Mouse (Mus musculus): ENCODE results near the gene Kcns1.
"Not testable (repeated sequence)": the region's sequence is repeated elsewhere in the genome, so short reads cannot be mapped to it uniquely, and the experiment has no call there.

Kcns1 gene

GRCm38 (mm10) chr2:164170902-164171301 lies at the start of gene Kcns1:
Gene Kcns1, minus strand, starts transcription at chr2:164171113.
- in situ Hi-C loops (cut with MboI; ENCODE audit: low pct_unique_long_range_greater_than_20kb in 1 of 2, low sequenced_read_pairs in 2 of 2, unreplicated experiment in 1 of 2), result no loop called here

- in situ Hi-C loops (cut with MboI; ENCODE audit: low pct_unique_long_range_greater_than_20kb in 1 of 2, low sequenced_read_pairs in 2 of 2, unreplicated experiment in 1 of 2), result no loop called here
These were observed 48.4 kb upstream of the Kcns1 start for GRCm38 (mm10) chr2:164219295-164219694.

- in situ Hi-C loops (cut with MboI; ENCODE audit: low pct_unique_long_range_greater_than_20kb in 1 of 2, low sequenced_read_pairs in 2 of 2, unreplicated experiment in 1 of 2), result no loop called here
These were observed 41.8 kb upstream of the Kcns1 start for GRCm38 (mm10) chr2:164212711-164213110.

GRCm38 (mm10) chr2:164210892-164211291 lies 40.0 kb upstream of the Kcns1 start:
- in situ Hi-C loops (cut with MboI; ENCODE audit: low pct_unique_long_range_greater_than_20kb in 1 of 2, low sequenced_read_pairs in 2 of 2, unreplicated experiment in 1 of 2), result no loop called here

GRCm38 (mm10) chr2:164206676-164207075 lies 35.8 kb upstream of the Kcns1 start:
- in situ Hi-C loops (cut with MboI; ENCODE audit: low pct_unique_long_range_greater_than_20kb in 1 of 2, low sequenced_read_pairs in 2 of 2, unreplicated experiment in 1 of 2), result no loop called here

GRCm38 (mm10) chr2:164206011-164206410 lies 35.1 kb upstream of the Kcns1 start:
- in situ Hi-C loops (cut with MboI; ENCODE audit: low pct_unique_long_range_greater_than_20kb in 1 of 2, low sequenced_read_pairs in 2 of 2, unreplicated experiment in 1 of 2), result not testable (repeated sequence)

GRCm38 (mm10) chr2:164199626-164200327 lies 28.9 kb upstream of the Kcns1 start, which contains the start of gene Wfdc15a:
Gene Wfdc15a, minus strand, starts transcription at chr2:164200130.
- in situ Hi-C loops (cut with MboI; ENCODE audit: low pct_unique_long_range_greater_than_20kb in 1 of 2, low sequenced_read_pairs in 2 of 2, unreplicated experiment in 1 of 2), result no loop called here

GRCm38 (mm10) chr2:164196700-164196990 lies 25.7 kb upstream of the Kcns1 start:
- in situ Hi-C loops (cut with MboI; ENCODE audit: low pct_unique_long_range_greater_than_20kb in 1 of 2, low sequenced_read_pairs in 2 of 2, unreplicated experiment in 1 of 2), result no loop called here

GRCm38 (mm10) chr2:164195971-164196699 lies 25.2 kb upstream of the Kcns1 start:
- in situ Hi-C loops (cut with MboI; ENCODE audit: low pct_unique_long_range_greater_than_20kb in 1 of 2, low sequenced_read_pairs in 2 of 2, unreplicated experiment in 1 of 2), result no loop called here

GRCm38 (mm10) chr2:164194959-164195630 lies 24.2 kb upstream of the Kcns1 start:
- in situ Hi-C loops (cut with MboI; ENCODE audit: low pct_unique_long_range_greater_than_20kb in 1 of 2, low sequenced_read_pairs in 2 of 2, unreplicated experiment in 1 of 2), result no loop called here

- in situ Hi-C loops (cut with MboI; ENCODE audit: low pct_unique_long_range_greater_than_20kb in 1 of 2, low sequenced_read_pairs in 2 of 2, unreplicated experiment in 1 of 2), result no loop called here
These were observed 21.4 kb upstream of the Kcns1 start for GRCm38 (mm10) chr2:164192279-164192678.

GRCm38 (mm10) chr2:164190576-164190975 lies 19.7 kb upstream of the Kcns1 start, which contains the start of gene Wfdc12:
Gene Wfdc12, minus strand, starts transcription at chr2:164190608.
- in situ Hi-C loops (cut with MboI; ENCODE audit: low pct_unique_long_range_greater_than_20kb in 1 of 2, low sequenced_read_pairs in 2 of 2, unreplicated experiment in 1 of 2), result no loop called here

GRCm38 (mm10) chr2:164188722-164189121 lies 17.8 kb upstream of the Kcns1 start:
- in situ Hi-C loops (cut with MboI; ENCODE audit: low pct_unique_long_range_greater_than_20kb in 1 of 2, low sequenced_read_pairs in 2 of 2, unreplicated experiment in 1 of 2), result no loop called here

- in situ Hi-C loops (cut with MboI; ENCODE audit: low pct_unique_long_range_greater_than_20kb in 1 of 2, low sequenced_read_pairs in 2 of 2, unreplicated experiment in 1 of 2), result no loop called here
These were observed 13.3 kb upstream of the Kcns1 start for GRCm38 (mm10) chr2:164184145-164184719.

- in situ Hi-C loops (cut with MboI; ENCODE audit: low pct_unique_long_range_greater_than_20kb in 1 of 2, low sequenced_read_pairs in 2 of 2, unreplicated experiment in 1 of 2), result no loop called here
These were observed 12.4 kb upstream of the Kcns1 start for GRCm38 (mm10) chr2:164183340-164183739.

GRCm38 (mm10) chr2:164182692-164183255 lies 11.9 kb upstream of the Kcns1 start, which contains the start of gene Wfdc5:
Gene Wfdc5, minus strand, starts transcription at chr2:164182742.
- in situ Hi-C loops (cut with MboI; ENCODE audit: low pct_unique_long_range_greater_than_20kb in 1 of 2, low sequenced_read_pairs in 2 of 2, unreplicated experiment in 1 of 2), result no loop called here

GRCm38 (mm10) chr2:164180770-164181169 lies 9.9 kb upstream of the Kcns1 start:
- in situ Hi-C loops (cut with MboI; ENCODE audit: low pct_unique_long_range_greater_than_20kb in 1 of 2, low sequenced_read_pairs in 2 of 2, unreplicated experiment in 1 of 2), result no loop called here

GRCm38 (mm10) chr2:164180124-164180523 lies 9.2 kb upstream of the Kcns1 start:
- in situ Hi-C loops (cut with MboI; ENCODE audit: low pct_unique_long_range_greater_than_20kb in 1 of 2, low sequenced_read_pairs in 2 of 2, unreplicated experiment in 1 of 2), result no loop called here

- in situ Hi-C loops (cut with MboI; ENCODE audit: low pct_unique_long_range_greater_than_20kb in 1 of 2, low sequenced_read_pairs in 2 of 2, unreplicated experiment in 1 of 2), result no loop called here
These were observed 6.9 kb upstream of the Kcns1 start for GRCm38 (mm10) chr2:164177831-164178230.
